Mouse (Mus musculus) liver, embryonic 18 days (tissue): ENCODE data around the gene Cnrip1. TPM values are rescaled to one million over a fixed set of nuclear protein-coding genes. Genes with fewer than 3 reads are reported as not detected.

Experiments used
- polyA plus RNA-seq: library from polyadenylated mRNA; depleted of rRNA; stranded (reverse); fragments of >200 nt; gene quantifications from 2 replicates; pipeline ENCODE4 v1.2.3, GENCODE M21; 2012; rRNA removed

Cnrip1 gene
- 4.1 TPM in 2 replicates for polyA plus RNA-seq

GRCm38 (mm10) chr11:17051545-17052475 lies at the start of gene Cnrip1, which contains the start of gene Plek:
Cnrip1 (plus strand) TSS chr11:17051586.
Plek (minus strand) TSS chr11:17052381.

Other genes with a start within 250 kb of the Cnrip1 start
- gene Fbxo48, start 100.2 kb upstream of the Cnrip1 start, polyA plus RNA-seq = 1.4 TPM in 2 replicates
- 10.5 and 10.7 TPM in 2 replicates for gene Plek, start 795 bp downstream of the Cnrip1 start, polyA plus RNA-seq
- 14.9 and 15.8 TPM in 2 replicates for gene Ppp3r1, start 107.7 kb downstream of the Cnrip1 start, polyA plus RNA-seq
- 5.8 and 6.3 TPM in 2 replicates for gene Wdr92, start 130.5 kb downstream of the Cnrip1 start, polyA plus RNA-seq
- 8.5 and 8.8 TPM in 2 replicates for gene Pno1, start 160.0 kb downstream of the Cnrip1 start, polyA plus RNA-seq
- 16.3 and 17.6 TPM in 2 replicates for gene C1d, start 206.0 kb downstream of the Cnrip1 start, polyA plus RNA-seq